Mouse (Mus musculus) G1E (cell line): ENCODE measurements at regions not wholly inside any gene's neighbourhood (a gene's known extent, or its start where the extent isn't known, plus 50 kb on each side); places are given as distances from the start of the nearest gene placed in this dataset.

Experiments used
- CTCF ChIP-seq: IDR thresholded peaks from 2 replicates; pipeline ENCODE4 v1.5.1; 2012; ENCODE audit warnings: low read depth, low read length, inconsistent platforms, mixed read lengths
- GATA1 ChIP-seq: IDR thresholded peaks from 2 replicates; pipeline ENCODE4 v1.6.1; 2012; ENCODE audit warnings: borderline replicate concordance, low read length, inconsistent platforms, mixed read lengths
- TAL1 ChIP-seq: conservative IDR thresholded peaks from 2 replicates; pipeline ENCODE4 v1.6.1; 2012; ENCODE audit warnings: low read depth, low read length, inconsistent platforms, mixed read lengths

DNA sequence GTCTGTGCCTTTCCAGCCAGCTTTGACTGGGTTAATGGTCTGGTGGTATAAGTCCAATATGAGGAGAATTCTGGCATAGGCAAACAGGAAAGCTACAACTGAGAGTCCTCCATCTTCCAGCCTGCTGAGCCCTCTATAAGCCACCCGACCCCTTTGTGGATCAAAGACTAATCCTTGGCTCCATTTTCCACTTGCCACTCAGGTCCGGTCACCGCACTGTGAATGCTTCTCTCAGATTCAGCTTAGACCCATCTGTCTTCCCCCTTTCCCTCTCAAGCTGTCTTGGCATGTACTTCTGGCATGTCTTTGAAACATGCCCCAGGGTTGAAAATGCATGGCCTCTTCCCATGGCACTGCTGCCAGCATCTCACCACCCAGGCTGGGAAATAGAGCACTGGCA, 2206.6 kb upstream of the Lrrc6 start:
- TF ChIP-seq CTCF (no peak), GATA1 (no peak), TAL1 (no peak)
